In genomic region chr7:102943417-102943816, GRCm38 (mm10) we compare ENCODE assay signal across 24 mouse cellular contexts. TPM values are rescaled to one million over a fixed set of nuclear protein-coding genes. Genes with fewer than 3 reads are reported as not detected.
"Had no signal": no experiment of that assay in that cellular context is flagged by ENCODE, and none has a peak within 500 bp of the region (broad histone marks: within the 10 kb centered on the region; RNA-seq: fewer than 3 reads in every experiment).

No protein-coding gene starts in this region.

- H3K36me3 ChIP-seq: lung, embryonic 15.5 days; midbrain, embryonic 13.5 days; midbrain, embryonic 15.5 days; neural tube, embryonic 12.5 days had no signal

- H3K27me3 ChIP-seq: lung, embryonic 15.5 days; megakaryocyte, embryonic 14.5 days; midbrain, embryonic 13.5 days; midbrain, embryonic 15.5 days; neural tube, embryonic 12.5 days had no signal

- ATAC-seq: lung, postnatal 0 days; midbrain, embryonic 13.5 days; midbrain, embryonic 15.5 days had no signal

- H3K4me2 ChIP-seq: lung, embryonic 15.5 days; midbrain, embryonic 11.5 days; midbrain, embryonic 13.5 days; midbrain, embryonic 15.5 days; neural tube, embryonic 12.5 days had no signal

- H3K4me1 ChIP-seq: lung, embryonic 15.5 days; megakaryocyte, embryonic 14.5 days; midbrain, embryonic 13.5 days; midbrain, embryonic 15.5 days; neural tube, embryonic 12.5 days had no signal

- DNase-seq: lung, adult 2 months; lung, postnatal 14 days; lung, postnatal 36 days; right cerebral cortex, postnatal 14 days; thymus, adult 18-20 months; thymus, postnatal 14 days; thymus, postnatal 36 days had no signal

- H3K27ac ChIP-seq: lung, embryonic 15.5 days; macrophage; midbrain, embryonic 13.5 days; midbrain, embryonic 15.5 days; neural tube, embryonic 12.5 days had no signal

- H3K4me3 ChIP-seq: lung, embryonic 15.5 days; megakaryocyte, embryonic 14.5 days; midbrain, embryonic 13.5 days; midbrain, embryonic 15.5 days; neural tube, embryonic 12.5 days had no signal

- H3K9me3 ChIP-seq: lung, embryonic 15.5 days; megakaryocyte, embryonic 14.5 days; midbrain, embryonic 13.5 days; midbrain, embryonic 15.5 days; neural tube, embryonic 12.5 days had no signal

- H3K9ac ChIP-seq: lung, embryonic 15.5 days; midbrain, embryonic 13.5 days; midbrain, embryonic 15.5 days; neural tube, embryonic 12.5 days had no signal

RNA-seq across cellular contexts. Expression of gene Olfr573-ps1, which starts 1.0 kb away (rescaled TPM):
- total RNA-seq: megakaryocyte progenitor cell, adult 5-6 weeks; midbrain, postnatal 0 days; monocyte, adult 5-6 weeks; neutrophil, adult 5-6 weeks had no signal
- polyA plus RNA-seq: lung, adult 2 months; lung, embryonic 15.5 days; lung, postnatal 0 days; macrophage; midbrain, embryonic 11.5 days; midbrain, embryonic 13.5 days; midbrain, embryonic 15.5 days; midbrain, postnatal 0 days; neural tube, embryonic 12.5 days; neural tube, embryonic 14.5 days; spleen, adult 2 months; stomach, embryonic 14.5 days; stomach, embryonic 16.5 days; thymus, postnatal 0 days had no signal

RNA-seq across cellular contexts. Expression of gene Olfr574, which starts 4.8 kb away (rescaled TPM):
- total RNA-seq: megakaryocyte progenitor cell, adult 5-6 weeks; midbrain, postnatal 0 days; monocyte, adult 5-6 weeks; neutrophil, adult 5-6 weeks had no signal
- polyA plus RNA-seq: lung, adult 2 months; lung, embryonic 15.5 days; lung, postnatal 0 days; macrophage; midbrain, embryonic 11.5 days; midbrain, embryonic 13.5 days; midbrain, embryonic 15.5 days; midbrain, postnatal 0 days; neural tube, embryonic 12.5 days; neural tube, embryonic 14.5 days; spleen, adult 2 months; stomach, embryonic 14.5 days; stomach, embryonic 16.5 days; thymus, postnatal 0 days had no signal

RNA-seq across cellular contexts. Expression of gene Olfr575, which starts 15.2 kb away (rescaled TPM):
- total RNA-seq: megakaryocyte progenitor cell, adult 5-6 weeks; midbrain, postnatal 0 days; monocyte, adult 5-6 weeks; neutrophil, adult 5-6 weeks had no signal
- polyA plus RNA-seq: lung, adult 2 months; lung, embryonic 15.5 days; lung, postnatal 0 days; macrophage; midbrain, embryonic 11.5 days; midbrain, embryonic 13.5 days; midbrain, embryonic 15.5 days; midbrain, postnatal 0 days; neural tube, embryonic 12.5 days; neural tube, embryonic 14.5 days; spleen, adult 2 months; stomach, embryonic 14.5 days; stomach, embryonic 16.5 days; thymus, postnatal 0 days had no signal

RNA-seq across cellular contexts. Expression of gene Olfr576, which starts 19.0 kb away (rescaled TPM):
- total RNA-seq: megakaryocyte progenitor cell, adult 5-6 weeks; midbrain, postnatal 0 days; monocyte, adult 5-6 weeks; neutrophil, adult 5-6 weeks had no signal
- polyA plus RNA-seq: lung, adult 2 months; lung, embryonic 15.5 days; lung, postnatal 0 days; macrophage; midbrain, embryonic 11.5 days; midbrain, embryonic 13.5 days; midbrain, embryonic 15.5 days; midbrain, postnatal 0 days; neural tube, embryonic 12.5 days; neural tube, embryonic 14.5 days; spleen, adult 2 months; stomach, embryonic 14.5 days; stomach, embryonic 16.5 days; thymus, postnatal 0 days had no signal

RNA-seq across cellular contexts. Expression of gene Olfr572, which starts 19.2 kb away (rescaled TPM):
- total RNA-seq: megakaryocyte progenitor cell, adult 5-6 weeks; midbrain, postnatal 0 days; monocyte, adult 5-6 weeks; neutrophil, adult 5-6 weeks had no signal
- polyA plus RNA-seq: lung, adult 2 months; lung, embryonic 15.5 days; lung, postnatal 0 days; macrophage; midbrain, embryonic 11.5 days; midbrain, embryonic 13.5 days; midbrain, embryonic 15.5 days; midbrain, postnatal 0 days; neural tube, embryonic 12.5 days; neural tube, embryonic 14.5 days; spleen, adult 2 months; stomach, embryonic 14.5 days; stomach, embryonic 16.5 days; thymus, postnatal 0 days had no signal
